Mouse (Mus musculus) midbrain, embryonic 16.5 days (tissue): Measurements from ENCODE around the gene Fam71e1. TPM values are rescaled to one million over a fixed set of nuclear protein-coding genes. Genes with fewer than 3 reads are reported as not detected.

Experiments
- ATAC-seq: fragments of 200-750 bp; cut with Nextera tagmentation; 2 replicates; pipeline ENCODE4 v1.8.0; 2017; ENCODE audit warnings: moderate TSS enrichment
- H3K27ac ChIP-seq: fragments of 300-500 bp; sonication (generic); 2 replicates; pipeline ENCODE4 v1.5.1; 2014; ENCODE audit warnings: mild to moderate bottlenecking, low read length, mixed read lengths
- H3K27me3 ChIP-seq: fragments of 300-500 bp; sonication (generic); 2 replicates; pipeline ENCODE4 v1.6.1; 2014; ENCODE audit warnings: low read depth, low read length, mixed read lengths; ENCODE audit not compliant: control insufficient read depth, insufficient read depth
- H3K36me3 ChIP-seq: fragments of 300-500 bp; sonication (generic); 2 replicates; pipeline ENCODE4 v1.6.1; 2014; ENCODE audit warnings: mild to moderate bottlenecking, low read length, moderate library complexity, mixed read lengths; ENCODE audit not compliant: control insufficient read depth, insufficient read depth
- H3K4me1 ChIP-seq: fragments of 300-500 bp; sonication (generic); 2 replicates; pipeline ENCODE4 v1.6.1; 2014; ENCODE audit warnings: mild to moderate bottlenecking, low read length, mixed read lengths; ENCODE audit not compliant: control insufficient read depth, insufficient read depth
- H3K4me2 ChIP-seq: fragments of 300-500 bp; sonication (generic); 2 replicates; pipeline ENCODE4 v1.6.1; 2014; ENCODE audit warnings: mild to moderate bottlenecking, low read length, mixed read lengths
- H3K4me3 ChIP-seq: fragments of 300-500 bp; sonication (generic); 2 replicates; pipeline ENCODE4 v1.5.1; 2014; ENCODE audit warnings: low read depth, mild to moderate bottlenecking, low read length, moderate library complexity, mixed read lengths
- H3K9ac ChIP-seq: fragments of 300-500 bp; sonication (generic); 2 replicates; pipeline ENCODE4 v1.6.1; 2014; ENCODE audit warnings: low read depth, low read length, mixed read lengths
- H3K9me3 ChIP-seq: fragments of 300-500 bp; sonication (generic); replicated peaks from 2 replicates; pipeline ENCODE4 v1.6.1; 2014; ENCODE audit warnings: mild to moderate bottlenecking, low read length, mixed read lengths; ENCODE audit not compliant: control insufficient read depth, poor library complexity, severe bottlenecking
- whole genome bisulfite sequencing: fragments of 180-500 bp; shearing (Covaris S2); extraction: QIAGEN DNeasy Blood & Tissue Kit; methylation state at CpG from one replicate; pipeline ENCODE4 v1.1.7; 2014; 5-methylcytosine and 5-hydroxymethylcytosine counted together
- polyA plus RNA-seq: library from polyadenylated mRNA; unstranded; fragments of >200 nt; fragmentation: Nextera tagmentation; extraction: Ambion mirVana; gene quantifications from 2 replicates; pipeline ENCODE4 v1.2.1, GENCODE M21; 2015

The Fam71e1 gene
- polyA plus RNA-seq, 1 experiment from 2014 or later = 24.2 TPM

GRCm38 (mm10) chr7:44482836-44483435, 13.4 kb upstream of the Fam71e1 start:
- no peak overlapping the region for H3K4me2 ChIP-seq
- H3K27ac ChIP-seq = no peak overlapping the region
- 0 out of 2 replicates have a peak overlapping the region, but pooled peaks have one; percentile 38 for H3K9ac ChIP-seq
- H3K27me3 ChIP-seq = peaks cover 3% of the 10 kb centered on the region
- H3K4me3 ChIP-seq = no peak overlapping the region
- no peaks in the 10 kb centered on the region for H3K9me3 ChIP-seq
- H3K4me1 ChIP-seq = no peaks in the 10 kb centered on the region
- H3K36me3 ChIP-seq = no peaks in the 10 kb centered on the region
- 81% methylated on average over 3 of the region's 3 CpGs for WGBS
- no peak for ATAC-seq

- no peaks in the 10 kb centered on the region for H3K4me1 ChIP-seq
- no peak for ATAC-seq
- no peaks in the 10 kb centered on the region for H3K9me3 ChIP-seq
- no peak overlapping the region for H3K4me2 ChIP-seq
- WGBS = 100% methylated on average over 1 of the region's 1 CpGs
- no peak overlapping the region for H3K4me3 ChIP-seq
- H3K27me3 ChIP-seq = peaks cover 3% of the 10 kb centered on the region
- peaks cover 8% of the 10 kb centered on the region for H3K36me3 ChIP-seq
- H3K9ac ChIP-seq = no peak overlapping the region
- H3K27ac ChIP-seq = no peak overlapping the region
Measured at GRCm38 (mm10) chr7:44484109-44484508, 12.3 kb upstream of the Fam71e1 start.

- Histone ChIP-seq H3K27me3 (peaks cover 3% of the 10 kb centered on the region), H3K4me3 (no peak overlapping the region), H3K27ac (no peak overlapping the region), H3K9ac (no peak overlapping the region), H3K4me2 (no peak overlapping the region), H3K9me3 (no peaks in the 10 kb centered on the region), H3K4me1 (no peaks in the 10 kb centered on the region), H3K36me3 (peaks cover 13% of the 10 kb centered on the region)
- peak; percentile 84 for ATAC-seq
- WGBS = 33% methylated on average over 5 of the region's 5 CpGs
Measured at GRCm38 (mm10) chr7:44484841-44485571, 11.4 kb upstream of the Fam71e1 start.

- Histone ChIP-seq H3K4me2 (no peak overlapping the region), H3K9ac (no peak overlapping the region), H3K36me3 (peaks cover 19% of the 10 kb centered on the region), H3K4me1 (no peaks in the 10 kb centered on the region), H3K9me3 (no peaks in the 10 kb centered on the region), H3K27me3 (peaks cover 3% of the 10 kb centered on the region), H3K4me3 (no peak overlapping the region), H3K27ac (no peak overlapping the region)
- WGBS = 72% methylated on average over 7 of the region's 7 CpGs
- ATAC-seq = peak; percentile 66; the same call in 1 of the 2 replicates
Measured at GRCm38 (mm10) chr7:44485572-44486195, 10.7 kb upstream of the Fam71e1 start.

- Histone ChIP-seq H3K9me3 (no peaks in the 10 kb centered on the region), H3K4me2 (no peak overlapping the region), H3K4me1 (no peaks in the 10 kb centered on the region), H3K9ac (no peak overlapping the region), H3K27ac (no peak overlapping the region), H3K4me3 (no peak overlapping the region), H3K27me3 (peaks cover 3% of the 10 kb centered on the region), H3K36me3 (peaks cover 30% of the 10 kb centered on the region)
- 63% methylated on average over 13 of the region's 13 CpGs for WGBS
- no peak for ATAC-seq
Measured at GRCm38 (mm10) chr7:44486927-44487575, 9.3 kb upstream of the Fam71e1 start.

- Histone ChIP-seq H3K4me3 (no peak overlapping the region), H3K4me2 (no peak overlapping the region), H3K9me3 (no peaks in the 10 kb centered on the region), H3K4me1 (no peaks in the 10 kb centered on the region), H3K9ac (no peak overlapping the region), H3K27me3 (no peaks in the 10 kb centered on the region), H3K27ac (no peak overlapping the region), H3K36me3 (peaks cover 35% of the 10 kb centered on the region)
- ATAC-seq = no peak
- WGBS = 88% methylated on average over 7 of the region's 7 CpGs
Measured at GRCm38 (mm10) chr7:44487936-44488335, 8.4 kb upstream of the Fam71e1 start.

GRCm38 (mm10) chr7:44488545-44488944, 7.8 kb upstream of the Fam71e1 start:
- Histone ChIP-seq H3K27me3 (no peaks in the 10 kb centered on the region), H3K9me3 (no peaks in the 10 kb centered on the region), H3K36me3 (peaks cover 38% of the 10 kb centered on the region), H3K9ac (no peak overlapping the region), H3K4me1 (no peaks in the 10 kb centered on the region), H3K4me3 (no peak overlapping the region), H3K4me2 (no peak overlapping the region), H3K27ac (no peak overlapping the region)
- WGBS = 93% methylated on average over 8 of the region's 8 CpGs
- ATAC-seq = no peak

- H3K4me1 ChIP-seq = peaks cover 13% of the 10 kb centered on the region
- no peak overlapping the region for H3K27ac ChIP-seq
- H3K4me2 ChIP-seq = no peak overlapping the region
- ATAC-seq = no peak
- 90% methylated on average over 4 of the region's 4 CpGs for WGBS
- no peaks in the 10 kb centered on the region for H3K9me3 ChIP-seq
- H3K4me3 ChIP-seq = no peak overlapping the region
- no peak overlapping the region for H3K9ac ChIP-seq
- no peaks in the 10 kb centered on the region for H3K27me3 ChIP-seq
- peaks cover 38% of the 10 kb centered on the region for H3K36me3 ChIP-seq
Measured at GRCm38 (mm10) chr7:44490281-44490680, 6.1 kb upstream of the Fam71e1 start.
